Mouse (Mus musculus): ENCODE data around the gene Fpgs. TPM values are rescaled to one million over a fixed set of nuclear protein-coding genes. Genes with fewer than 3 reads are reported as not detected.

Fpgs gene
- polyA plus RNA-seq, 1 experiment = 26.7 TPM

GRCm38 (mm10) chr2:32739311-32739710 lies 35.4 kb upstream of the Fpgs start:
- H3K27me3 ChIP-seq (ENCODE audit: control insufficient read depth, insufficient read depth, insufficient read length) = peaks cover 38% of the 10 kb centered on the region

GRCm38 (mm10) chr2:32737008-32737407 lies 33.1 kb upstream of the Fpgs start:
- H3K79me2 ChIP-seq (ENCODE audit: control insufficient read depth, insufficient read depth) = no peaks in the 10 kb centered on the region
- no peak overlapping the region for H3K4me3 ChIP-seq (ENCODE audit: insufficient read depth, poor library complexity, severe bottlenecking)
- H3K36me3 ChIP-seq (ENCODE audit: control insufficient read depth, insufficient read depth) = no peaks in the 10 kb centered on the region
- TF ChIP-seq MYOG (IDR thresholded peaks at IDR 0.05; ENCODE audit: control insufficient read depth, extremely low read depth, insufficient read length) (no peak), FOSL1 (IDR thresholded peaks at IDR 0.05; ENCODE audit: insufficient read depth, low read length, poor library complexity, severe bottlenecking) (no peak), MYOD1 (IDR thresholded peaks at IDR 0.05; ENCODE audit: control insufficient read depth, insufficient read length, low read depth) (no peak), CEBPB (IDR thresholded peaks at IDR 0.05; ENCODE audit: low read depth) (no peak), USF1 (IDR thresholded peaks at IDR 0.05; ENCODE audit: low read depth) (no peak), CTCF (IDR thresholded peaks at IDR 0.05; ENCODE audit: control insufficient read depth, insufficient read depth, insufficient read length) (no peak)
- H3K79me3 ChIP-seq (ENCODE audit: low read depth) = no peaks in the 10 kb centered on the region
- peaks cover 18% of the 10 kb centered on the region for H3K27me3 ChIP-seq (ENCODE audit: control insufficient read depth, insufficient read depth, insufficient read length)
- H3ac ChIP-seq (ENCODE audit: control insufficient read depth, insufficient read length, low read depth) = no peak overlapping the region

More at GRCm38 (mm10) chr2:32739311-32739710, 35.4 kb upstream of the Fpgs start:
- Histone ChIP-seq H3K4me3 (ENCODE audit: insufficient read depth, poor library complexity, severe bottlenecking) (no peak overlapping the region), H3ac (ENCODE audit: control insufficient read depth, insufficient read length, low read depth) (no peak overlapping the region), H3K79me2 (ENCODE audit: control insufficient read depth, insufficient read depth) (no peaks in the 10 kb centered on the region), H3K79me3 (ENCODE audit: low read depth) (no peaks in the 10 kb centered on the region), H3K36me3 (ENCODE audit: control insufficient read depth, insufficient read depth) (no peaks in the 10 kb centered on the region)
- no peak for TF ChIP-seq MAX (IDR thresholded peaks at IDR 0.05)
- no peak for TF ChIP-seq MYOD1 (IDR thresholded peaks at IDR 0.05; ENCODE audit: control insufficient read depth, insufficient read length, low read depth)
- TF ChIP-seq MYOG (IDR thresholded peaks at IDR 0.05; ENCODE audit: control insufficient read depth, extremely low read depth, insufficient read length) = no peak
- no peak for TF ChIP-seq CEBPB (IDR thresholded peaks at IDR 0.05; ENCODE audit: low read depth)
- TF ChIP-seq USF1 (IDR thresholded peaks at IDR 0.05; ENCODE audit: low read depth) = no peak
- TF ChIP-seq FOSL1 (IDR thresholded peaks at IDR 0.05; ENCODE audit: insufficient read depth, low read length, poor library complexity, severe bottlenecking) = no peak
- no peak for TF ChIP-seq CTCF (IDR thresholded peaks at IDR 0.05; ENCODE audit: control insufficient read depth, insufficient read depth, insufficient read length)

GRCm38 (mm10) chr2:32736306-32736829 lies 32.4 kb upstream of the Fpgs start:
- H3ac ChIP-seq (ENCODE audit: control insufficient read depth, insufficient read length, low read depth) = no peak overlapping the region

GRCm38 (mm10) chr2:32734933-32735332 lies 31.0 kb upstream of the Fpgs start:
- TF ChIP-seq FOSL1 (IDR thresholded peaks at IDR 0.05; ENCODE audit: insufficient read depth, low read length, poor library complexity, severe bottlenecking) (no peak), MYOG (IDR thresholded peaks at IDR 0.05; ENCODE audit: control insufficient read depth, extremely low read depth, insufficient read length) (no peak), USF1 (IDR thresholded peaks at IDR 0.05; ENCODE audit: low read depth) (no peak), MAX (IDR thresholded peaks at IDR 0.05) (no peak), MYOD1 (IDR thresholded peaks at IDR 0.05; ENCODE audit: control insufficient read depth, insufficient read length, low read depth) (no peak)
- Histone ChIP-seq H3K79me3 (ENCODE audit: low read depth) (no peaks in the 10 kb centered on the region), H3K79me2 (ENCODE audit: control insufficient read depth, insufficient read depth) (no peaks in the 10 kb centered on the region), H3K27me3 (ENCODE audit: control insufficient read depth, insufficient read depth, insufficient read length) (no peaks in the 10 kb centered on the region), H3K4me3 (ENCODE audit: insufficient read depth, poor library complexity, severe bottlenecking) (no peak overlapping the region), H3K36me3 (ENCODE audit: control insufficient read depth, insufficient read depth) (no peaks in the 10 kb centered on the region), H3ac (ENCODE audit: control insufficient read depth, insufficient read length, low read depth) (no peak overlapping the region)

More at GRCm38 (mm10) chr2:32736306-32736829, 32.4 kb upstream of the Fpgs start:
- Histone ChIP-seq H3K79me3 (ENCODE audit: low read depth) (no peaks in the 10 kb centered on the region), H3K79me2 (ENCODE audit: control insufficient read depth, insufficient read depth) (no peaks in the 10 kb centered on the region), H3K36me3 (ENCODE audit: control insufficient read depth, insufficient read depth) (no peaks in the 10 kb centered on the region), H3K4me3 (ENCODE audit: insufficient read depth, poor library complexity, severe bottlenecking) (no peak overlapping the region), H3K27me3 (ENCODE audit: control insufficient read depth, insufficient read depth, insufficient read length) (peaks cover 11% of the 10 kb centered on the region)
- no peak for TF ChIP-seq MAX (IDR thresholded peaks at IDR 0.05)
- no peak for TF ChIP-seq MYOD1 (IDR thresholded peaks at IDR 0.05; ENCODE audit: control insufficient read depth, insufficient read length, low read depth)
- no peak for TF ChIP-seq USF1 (IDR thresholded peaks at IDR 0.05; ENCODE audit: low read depth)
- no peak for TF ChIP-seq CEBPB (IDR thresholded peaks at IDR 0.05; ENCODE audit: low read depth)
- no peak for TF ChIP-seq CTCF (IDR thresholded peaks at IDR 0.05; ENCODE audit: control insufficient read depth, insufficient read depth, insufficient read length)
- TF ChIP-seq MYOG (IDR thresholded peaks at IDR 0.05; ENCODE audit: control insufficient read depth, extremely low read depth, insufficient read length) = no peak
- TF ChIP-seq FOSL1 (IDR thresholded peaks at IDR 0.05; ENCODE audit: insufficient read depth, low read length, poor library complexity, severe bottlenecking) = no peak

- no peaks in the 10 kb centered on the region for H3K79me3 ChIP-seq (ENCODE audit: low read depth)
- no peaks in the 10 kb centered on the region for H3K79me2 ChIP-seq (ENCODE audit: control insufficient read depth, insufficient read depth)
- H3K27me3 ChIP-seq (ENCODE audit: control insufficient read depth, insufficient read depth, insufficient read length) = no peaks in the 10 kb centered on the region
- H3K36me3 ChIP-seq (ENCODE audit: control insufficient read depth, insufficient read depth) = no peaks in the 10 kb centered on the region
- no peak overlapping the region for H3K4me3 ChIP-seq (ENCODE audit: insufficient read depth, poor library complexity, severe bottlenecking)
- no peak overlapping the region for H3ac ChIP-seq (ENCODE audit: control insufficient read depth, insufficient read length, low read depth)
- TF ChIP-seq MYOD1 (IDR thresholded peaks at IDR 0.05; ENCODE audit: control insufficient read depth, insufficient read length, low read depth) = no peak
- TF ChIP-seq CEBPB (IDR thresholded peaks at IDR 0.05; ENCODE audit: low read depth) = no peak
- no peak for TF ChIP-seq MAX (IDR thresholded peaks at IDR 0.05)
- no peak for TF ChIP-seq CTCF (IDR thresholded peaks at IDR 0.05; ENCODE audit: control insufficient read depth, insufficient read depth, insufficient read length)
- no peak for TF ChIP-seq USF1 (IDR thresholded peaks at IDR 0.05; ENCODE audit: low read depth)
- TF ChIP-seq MYOG (IDR thresholded peaks at IDR 0.05; ENCODE audit: control insufficient read depth, extremely low read depth, insufficient read length) = no peak
- no peak for TF ChIP-seq FOSL1 (IDR thresholded peaks at IDR 0.05; ENCODE audit: insufficient read depth, low read length, poor library complexity, severe bottlenecking)
Measured at GRCm38 (mm10) chr2:32734480-32734879, 30.5 kb upstream of the Fpgs start.

- no peak overlapping the region for H3ac ChIP-seq (ENCODE audit: control insufficient read depth, insufficient read length, low read depth)
- H3K79me3 ChIP-seq (ENCODE audit: low read depth) = no peaks in the 10 kb centered on the region
- H3K4me3 ChIP-seq (ENCODE audit: insufficient read depth, poor library complexity, severe bottlenecking) = no peak overlapping the region
- no peaks in the 10 kb centered on the region for H3K27me3 ChIP-seq (ENCODE audit: control insufficient read depth, insufficient read depth, insufficient read length)
- H3K79me2 ChIP-seq (ENCODE audit: control insufficient read depth, insufficient read depth) = no peaks in the 10 kb centered on the region
- TF ChIP-seq MYOG (IDR thresholded peaks at IDR 0.05; ENCODE audit: control insufficient read depth, extremely low read depth, insufficient read length) (no peak), USF1 (IDR thresholded peaks at IDR 0.05; ENCODE audit: low read depth) (no peak), CEBPB (IDR thresholded peaks at IDR 0.05; ENCODE audit: low read depth) (no peak), CTCF (IDR thresholded peaks at IDR 0.05; ENCODE audit: control insufficient read depth, insufficient read depth, insufficient read length) (no peak), MYOD1 (IDR thresholded peaks at IDR 0.05; ENCODE audit: control insufficient read depth, insufficient read length, low read depth) (no peak), MAX (IDR thresholded peaks at IDR 0.05) (no peak), FOSL1 (IDR thresholded peaks at IDR 0.05; ENCODE audit: insufficient read depth, low read length, poor library complexity, severe bottlenecking) (no peak)
- H3K36me3 ChIP-seq (ENCODE audit: control insufficient read depth, insufficient read depth) = no peaks in the 10 kb centered on the region
Measured at GRCm38 (mm10) chr2:32732695-32733094, 28.8 kb upstream of the Fpgs start.
